Mouse (Mus musculus) CD4-positive naive resting alpha-beta T cell, adult 57 days (primary cell): ENCODE results near the gene Olfr220. TPM values are rescaled to one million over a fixed set of nuclear protein-coding genes. Genes with fewer than 3 reads are reported as not detected.

Experiments
- total RNA-seq: library from RNA; stranded (reverse); gene quantifications from one replicate; pipeline ENCODE4 v1.2.4, GENCODE M21; 2023

The Olfr220 gene
- not detected for total RNA-seq

GRCm38 (mm10) chr1:174441782-174442181, at the start of gene Olfr220:
Olfr220 (plus strand) TSS chr1:174442082.

GRCm38 (mm10) chr1:174423764-174424163, 18.1 kb upstream of the Olfr220 start, which contains the start of gene Olfr414:
Olfr414 (plus strand) TSS chr1:174424064.

Other genes with a start within 250 kb of the Olfr220 start
- not detected for gene Olfr419, start 190.0 kb upstream of the Olfr220 start, total RNA-seq
- gene Mptx1, start 111.6 kb upstream of the Olfr220 start, total RNA-seq = not detected
- gene Olfr417, start 77.0 kb upstream of the Olfr220 start, total RNA-seq = not detected
- gene Olfr248, start 51.0 kb upstream of the Olfr220 start, total RNA-seq = not detected
- gene Olfr414, start 18.0 kb upstream of the Olfr220 start, total RNA-seq = not detected
- not detected for gene Fmn2, start 59.7 kb downstream of the Olfr220 start, total RNA-seq